Mouse (Mus musculus): ENCODE measurements around the gene Pphln1.

The Pphln1 gene

DNA sequence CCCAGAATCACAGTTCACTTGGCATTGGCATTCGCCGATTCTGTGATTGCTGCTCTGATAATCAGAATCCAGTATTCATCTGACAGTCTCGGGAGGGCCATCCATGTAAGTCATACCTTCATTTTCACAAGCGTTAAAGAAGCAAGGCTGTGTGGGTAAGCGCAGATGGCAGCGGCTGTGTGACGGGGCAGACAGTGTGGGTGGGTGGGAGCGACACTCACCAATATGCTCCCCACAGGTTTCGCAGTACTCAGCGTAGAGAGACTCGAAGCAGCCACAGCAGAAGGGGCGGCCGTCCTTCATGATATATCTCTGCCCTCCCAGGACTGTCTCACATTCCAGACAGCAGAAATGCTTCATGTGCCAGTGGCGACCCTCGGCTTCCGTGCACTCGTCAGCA, 106.7 kb downstream of the Pphln1 start:
- no peak for DNase-seq (ENCODE audit: low spot score)

DNA sequence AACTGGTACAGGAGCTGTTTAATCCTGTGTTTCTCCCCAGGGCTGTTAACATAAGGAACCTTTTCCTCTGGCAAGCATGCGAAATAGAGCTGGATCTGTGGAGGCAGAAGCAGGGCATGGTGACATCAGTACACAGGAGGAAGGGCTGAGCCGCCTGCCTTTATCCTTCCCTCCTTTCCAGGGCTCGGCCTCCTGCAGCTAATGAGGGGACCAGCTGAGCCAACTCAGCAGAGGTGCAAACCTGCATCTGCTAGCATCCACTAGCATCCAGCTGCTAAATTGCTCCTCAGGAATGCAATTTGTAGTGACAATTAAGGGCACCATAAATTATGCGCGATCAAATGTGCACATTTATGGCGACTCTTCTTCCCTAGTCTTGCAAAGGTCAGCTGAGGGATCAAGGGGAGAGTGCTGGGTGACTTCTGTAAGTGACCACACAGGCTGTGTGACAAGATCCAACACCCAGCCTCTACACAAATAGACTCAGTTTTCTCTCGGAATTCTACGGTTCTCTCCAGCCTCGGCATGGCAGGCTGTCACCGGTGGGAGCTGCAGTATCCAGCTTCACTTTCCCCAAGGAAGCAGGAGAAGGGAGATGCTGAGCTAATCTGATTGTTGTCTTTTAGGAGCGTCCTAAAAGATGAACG, 112.7 kb downstream of the Pphln1 start:
- DNase-seq (ENCODE audit: low spot score): peak; percentile 45

DNA sequence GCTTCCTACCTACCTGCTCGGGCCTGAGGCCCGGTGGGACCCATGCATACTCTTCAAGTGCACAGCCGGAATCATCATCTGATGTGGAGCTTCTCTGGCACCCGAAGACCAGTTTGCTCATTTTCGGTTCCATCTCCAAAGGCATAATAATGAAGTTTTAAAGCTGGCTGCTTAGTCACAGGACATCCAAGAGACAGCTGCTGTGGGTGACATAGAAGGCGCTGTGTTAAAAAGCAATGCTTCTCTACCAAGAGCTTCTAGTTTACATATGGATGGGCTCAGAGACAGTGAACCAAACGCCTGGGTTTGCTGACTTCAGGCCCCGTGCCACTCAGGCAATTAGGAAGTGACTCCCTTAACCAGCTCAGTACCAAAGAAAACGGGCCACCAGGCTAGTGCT, 114.3 kb downstream of the Pphln1 start:
- DNase-seq (ENCODE audit: low spot score): no peak

DNA sequence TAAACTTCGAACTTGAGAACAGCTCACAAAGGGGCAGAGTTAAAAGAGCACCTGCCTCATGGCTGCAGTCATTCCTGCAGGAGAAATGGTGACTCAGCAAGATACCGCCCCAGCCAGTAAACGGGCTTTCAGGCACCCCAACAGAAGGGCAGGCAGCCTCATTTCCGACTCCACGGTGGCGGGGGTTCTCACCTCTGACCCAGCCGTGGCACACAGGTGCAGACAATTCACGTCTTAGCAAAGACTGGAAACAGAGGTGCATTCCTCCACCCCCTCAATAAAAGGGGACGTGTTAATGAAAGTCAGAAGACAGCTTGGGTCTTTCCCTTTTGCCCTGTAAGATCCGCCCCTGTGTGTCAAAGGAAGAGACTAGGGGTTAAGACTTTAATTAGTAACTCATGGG, 115.8 kb downstream of the Pphln1 start:
- DNase-seq (ENCODE audit: low spot score): no peak

DNA sequence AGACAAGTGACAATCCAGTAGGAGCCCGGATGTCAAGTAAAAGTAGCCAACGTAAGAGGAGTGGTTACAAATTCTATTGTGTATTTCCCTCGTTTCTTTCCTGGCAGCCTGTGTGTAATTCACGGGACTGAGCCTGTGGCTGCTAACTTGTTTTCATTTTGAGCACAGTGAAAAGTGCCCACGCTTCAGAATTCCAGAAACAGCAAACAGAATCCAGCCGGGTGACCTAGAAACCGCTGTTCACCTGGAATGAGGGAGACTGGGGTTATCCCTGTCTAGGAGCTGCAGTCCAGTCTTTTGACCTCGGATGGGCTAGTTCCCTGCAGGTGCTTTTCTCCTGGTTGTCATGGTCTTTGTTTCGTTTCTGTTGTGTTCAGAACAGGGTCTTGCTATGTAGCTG, 117.2 kb downstream of the Pphln1 start:
- DNase-seq (ENCODE audit: low spot score): no peak

DNA sequence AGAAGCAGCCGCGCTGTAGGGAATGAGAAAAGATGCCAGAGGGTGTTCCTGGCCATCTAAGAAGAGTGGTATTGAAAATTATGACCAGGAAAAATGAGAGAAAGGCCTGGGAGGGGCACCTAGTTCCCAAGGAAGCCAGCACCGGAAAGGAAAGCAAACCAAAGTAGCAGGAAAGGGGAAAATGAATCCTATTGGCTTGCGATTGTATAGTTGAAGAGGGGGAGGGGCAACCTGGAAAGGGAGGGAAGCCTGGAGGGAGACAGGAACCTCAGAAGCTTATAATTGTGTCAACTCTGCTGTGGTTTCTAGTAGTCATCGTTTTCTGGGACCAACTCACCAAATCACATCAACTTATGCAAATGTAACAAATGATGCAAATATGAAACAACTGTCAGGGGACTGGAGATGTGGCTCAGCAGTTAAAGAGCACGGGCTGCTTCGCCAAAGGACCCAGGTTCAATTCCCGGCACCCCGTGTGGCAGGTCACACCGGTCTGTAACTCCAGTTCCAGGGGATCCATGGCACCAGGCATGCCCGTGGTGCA, 118.9 kb downstream of the Pphln1 start:
- DNase-seq (ENCODE audit: low spot score): no peak

DNA sequence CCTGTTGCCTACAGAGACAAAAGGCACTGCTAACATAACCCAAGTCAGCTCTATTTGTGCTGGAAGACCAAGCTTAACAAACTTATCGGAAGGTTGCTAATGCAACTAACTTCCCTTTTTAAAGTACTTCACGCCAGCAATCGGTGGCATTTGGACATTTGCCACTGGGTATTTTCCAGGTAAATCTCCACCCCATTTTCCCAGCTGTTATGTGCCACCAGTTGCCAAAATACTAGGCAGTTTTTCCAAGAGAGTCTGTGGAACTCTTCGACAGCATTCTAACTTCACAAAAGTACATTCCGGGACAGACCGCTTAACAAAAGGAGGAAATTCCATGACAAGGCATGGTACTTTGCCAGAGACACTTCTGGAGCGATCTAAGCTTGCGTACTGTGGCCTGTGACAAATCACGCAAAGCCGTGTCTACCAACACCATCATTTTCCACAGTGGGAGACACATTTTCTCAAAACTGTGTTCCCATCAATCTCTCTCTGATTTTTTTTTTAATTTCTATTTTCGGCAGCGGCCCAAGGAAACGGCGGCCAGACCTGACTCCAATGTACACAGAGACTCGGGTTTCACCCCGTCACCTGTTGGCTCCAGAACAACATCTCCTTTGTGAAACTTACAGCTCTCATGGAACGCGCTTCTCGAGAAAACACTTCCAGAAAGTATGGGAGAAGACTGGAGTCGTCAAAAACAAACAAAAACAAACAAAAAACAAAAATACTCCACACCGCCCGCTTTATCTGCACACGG, 120.2 kb downstream of the Pphln1 start:
- no peak for DNase-seq (ENCODE audit: low spot score)

DNA sequence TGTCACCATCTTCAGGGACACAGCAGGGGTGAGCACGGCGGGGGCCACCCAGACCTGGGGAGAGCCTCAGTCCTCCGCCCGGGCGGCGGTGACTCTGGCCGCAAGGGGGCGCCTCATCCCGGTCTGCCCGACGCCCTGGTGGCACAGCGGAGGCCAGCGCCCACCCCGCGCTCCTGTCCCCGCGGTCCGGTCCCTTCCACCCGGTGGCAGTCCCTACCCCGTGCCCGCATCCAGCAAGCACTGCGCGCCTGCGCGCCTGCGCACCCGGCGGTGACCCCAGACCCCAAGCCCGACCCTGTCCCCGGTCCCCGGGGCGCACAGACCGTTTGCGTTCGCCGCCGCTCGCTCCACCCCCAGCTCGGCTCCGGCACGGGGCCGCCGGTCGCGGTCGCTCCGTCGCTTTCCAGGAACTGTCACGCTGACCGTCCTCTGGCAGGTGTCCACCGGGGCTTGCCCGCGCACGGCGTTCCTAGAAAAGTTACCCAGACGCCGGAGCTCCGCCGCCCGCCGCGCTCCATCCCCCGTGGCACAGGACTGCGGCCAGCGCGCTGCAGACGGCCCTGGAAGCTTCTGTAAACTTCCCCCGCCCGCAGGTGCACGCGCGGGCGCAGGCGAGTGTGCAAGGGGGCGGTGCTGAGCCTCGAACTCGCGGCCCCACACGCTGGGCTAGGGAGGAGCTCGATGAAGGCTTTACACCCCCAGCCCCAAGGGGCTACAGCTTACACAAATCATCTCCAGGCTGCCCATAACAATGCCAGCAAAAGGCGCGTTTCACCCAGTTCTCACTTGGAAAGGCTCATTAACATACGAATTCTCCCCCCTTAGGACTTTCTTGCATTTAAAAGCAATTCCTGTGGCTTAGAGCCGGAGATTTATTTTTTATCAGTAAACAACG, 121.0 kb downstream of the Pphln1 start:
- peak; percentile 86 for DNase-seq (ENCODE audit: low spot score)

DNA sequence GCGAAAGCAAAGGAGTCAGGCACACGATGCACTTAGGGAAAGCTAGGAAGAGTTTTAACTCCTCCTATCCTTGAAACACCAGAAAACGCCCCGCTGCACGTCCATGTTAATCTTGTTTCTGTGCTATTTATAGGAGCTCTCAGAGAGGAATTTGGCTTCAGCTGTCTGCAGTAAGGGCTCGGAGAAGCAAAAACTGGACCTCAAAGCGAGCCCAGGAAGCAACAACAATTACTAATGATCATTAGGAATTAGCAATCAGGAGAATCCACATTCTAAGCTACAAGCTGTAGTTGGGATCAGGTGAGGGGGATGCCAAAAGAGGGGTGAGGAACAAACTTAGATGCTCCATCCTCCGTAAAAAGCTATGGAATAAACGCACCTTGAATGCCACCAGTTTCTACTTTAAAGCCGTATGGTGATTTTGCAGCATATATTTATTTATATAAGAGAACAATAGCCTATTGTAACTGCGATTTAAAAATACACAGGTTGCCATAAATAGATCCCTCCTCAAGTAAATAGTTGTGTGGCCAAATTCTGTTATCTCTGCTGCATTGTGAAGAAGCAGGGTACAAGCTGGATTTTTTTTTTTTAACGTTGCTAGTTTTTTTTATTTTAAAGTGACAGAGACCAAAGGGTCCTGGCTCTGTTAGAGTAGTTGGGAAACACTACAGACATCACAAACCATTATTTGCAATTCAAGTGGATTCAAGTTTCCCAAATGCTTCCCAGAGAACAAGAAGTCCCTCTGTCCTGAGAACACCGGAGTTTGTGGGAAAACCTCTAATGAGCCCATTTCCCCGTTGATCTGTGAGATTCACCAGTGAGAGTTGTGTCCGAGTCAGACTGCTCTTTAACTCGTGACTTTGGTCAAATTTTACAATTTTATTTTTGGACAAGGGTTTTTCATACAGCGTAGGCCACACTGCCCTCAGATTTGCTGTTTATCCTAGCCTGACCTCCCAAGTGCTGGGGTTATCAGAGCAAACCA, 122.0 kb downstream of the Pphln1 start:
- DNase-seq (ENCODE audit: low spot score): no peak

DNA sequence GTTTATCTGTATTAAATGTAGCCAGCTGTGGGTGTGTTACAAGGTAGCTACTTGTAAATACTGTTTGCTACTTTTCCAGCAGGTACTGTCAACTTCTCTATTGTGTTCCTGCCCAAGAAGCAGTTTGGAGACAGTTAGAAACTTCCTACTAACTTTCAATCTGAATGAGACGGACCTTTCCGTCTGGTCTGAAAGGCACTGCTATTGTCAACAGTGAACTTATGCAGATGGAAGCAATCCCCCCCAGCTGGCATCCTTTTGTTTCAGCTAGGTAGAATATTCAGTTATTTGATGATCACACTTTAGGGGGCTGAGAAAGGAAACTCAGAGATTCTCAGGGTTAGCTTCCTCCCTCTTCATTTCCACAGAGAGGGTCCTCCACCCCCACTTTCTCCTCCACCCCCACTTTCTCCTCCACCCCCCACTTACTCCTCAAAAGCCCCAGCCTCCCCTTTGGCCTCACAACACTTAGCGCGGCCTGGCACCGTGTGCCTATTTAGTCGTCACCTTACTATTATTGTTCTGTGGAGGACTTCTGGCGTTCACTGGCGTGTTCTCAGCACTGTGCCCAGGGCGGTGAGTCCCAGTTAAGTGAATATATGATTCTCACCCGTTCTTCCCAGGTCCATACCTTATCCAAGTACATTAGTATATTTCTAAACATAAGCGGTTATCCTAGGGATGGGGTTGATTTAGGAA, 123.1 kb downstream of the Pphln1 start:
- no peak for DNase-seq (ENCODE audit: low spot score)

DNA sequence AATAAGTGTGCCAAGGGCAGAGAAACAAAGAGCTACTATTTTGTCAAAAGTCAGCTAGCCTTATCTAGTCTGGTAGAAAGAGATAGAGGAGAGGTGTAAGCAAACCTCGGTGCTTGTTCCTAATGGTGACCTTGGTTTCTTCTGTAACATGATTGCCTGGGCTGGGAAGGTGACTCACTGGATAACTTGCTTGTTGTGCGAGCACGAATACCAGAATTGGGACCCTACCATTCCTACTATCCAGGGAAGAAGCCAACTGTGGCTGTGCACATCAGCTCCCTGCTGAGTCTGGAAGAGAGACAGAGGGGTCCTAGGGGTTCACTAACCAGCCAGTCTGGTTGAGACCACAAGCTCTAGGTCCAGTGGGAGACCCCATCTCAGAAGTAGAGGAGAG, 123.6 kb downstream of the Pphln1 start:
- no peak for DNase-seq (ENCODE audit: low spot score)

DNA sequence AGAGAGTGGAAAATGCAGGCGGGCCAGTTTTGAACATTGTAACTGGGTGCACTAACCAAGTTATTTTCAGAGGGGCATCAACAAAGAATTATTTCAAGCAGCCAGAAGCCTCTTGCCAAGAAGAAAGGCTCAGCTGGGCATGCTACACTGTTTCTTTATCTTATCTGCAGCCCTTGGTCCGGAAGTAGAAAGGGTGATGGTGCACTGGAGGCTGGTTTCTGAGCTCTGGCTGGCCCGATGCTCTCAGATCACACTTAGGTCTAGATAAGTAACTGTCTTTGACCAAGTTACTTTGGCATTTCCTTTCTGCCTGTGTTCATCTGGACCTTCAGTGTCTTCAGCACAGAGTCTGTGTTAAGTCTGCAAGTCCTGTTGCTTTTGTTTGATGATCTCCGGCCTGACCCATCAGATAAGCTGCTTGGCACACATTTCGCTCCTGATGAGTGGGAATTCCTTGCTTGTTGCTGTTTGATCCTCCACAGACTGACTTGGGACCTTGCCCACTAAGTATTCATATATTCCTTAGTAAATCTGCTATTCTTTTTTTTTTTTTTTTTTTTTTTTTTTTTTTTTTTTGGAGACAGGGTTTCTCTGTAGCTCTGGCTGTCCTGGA, 127.3 kb downstream of the Pphln1 start:
- DNase-seq (ENCODE audit: low spot score): no peak

DNA sequence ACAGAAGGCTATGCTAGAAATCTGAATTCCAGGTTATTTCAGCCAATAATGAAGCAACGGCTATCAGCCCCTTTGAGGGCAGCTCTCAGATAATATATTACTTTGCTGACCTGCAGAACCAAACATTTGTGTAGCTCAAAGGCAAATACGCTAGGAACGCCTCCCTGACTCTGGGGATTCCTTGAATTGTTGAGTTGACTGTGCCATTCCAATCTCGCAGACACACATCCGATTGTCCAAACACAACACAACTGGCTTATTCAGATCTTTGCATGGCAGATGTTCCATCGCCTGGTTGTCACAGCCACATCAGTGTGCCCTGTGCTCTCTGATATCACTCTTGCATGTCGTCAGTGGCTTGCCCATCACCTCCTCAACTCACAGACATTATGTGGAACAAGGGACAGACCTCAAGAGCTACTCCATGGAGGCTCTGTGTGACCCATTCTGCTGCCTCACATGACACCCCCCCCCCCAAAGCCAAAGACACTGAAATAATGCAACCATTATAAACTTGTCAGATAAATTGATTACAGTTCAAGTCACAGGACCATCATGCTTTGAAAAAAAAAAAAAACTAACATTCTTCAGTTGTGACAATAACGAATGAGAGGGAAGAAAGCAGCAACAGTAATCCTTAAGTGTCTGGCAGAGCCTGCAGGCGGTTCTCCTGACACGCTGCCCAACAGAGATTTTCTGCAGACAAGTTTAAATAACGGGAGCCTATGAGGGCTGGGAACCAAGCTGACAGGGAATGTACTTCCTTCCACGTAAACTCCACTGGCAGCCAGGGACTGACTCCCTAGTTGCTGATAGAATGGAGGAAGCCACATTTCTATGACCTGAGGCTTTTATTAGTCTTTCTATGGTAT, 131.9 kb downstream of the Pphln1 start:
- no peak for DNase-seq (ENCODE audit: low spot score)

DNA sequence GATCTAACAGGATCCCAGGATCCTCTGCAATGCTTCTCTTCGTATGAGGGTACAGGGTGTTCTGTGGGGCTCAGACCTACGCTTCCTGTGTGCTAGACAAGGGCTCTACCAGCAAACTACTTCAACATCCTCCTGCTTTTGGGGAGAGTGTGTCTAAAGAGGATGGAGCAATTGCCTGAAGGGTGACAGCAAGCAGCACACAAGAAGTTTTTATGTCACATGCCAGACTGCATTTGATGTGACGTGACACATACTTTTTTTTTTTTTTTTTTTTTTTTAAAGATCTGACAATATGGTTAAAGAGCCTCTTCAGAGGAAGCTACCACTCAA, 132.5 kb downstream of the Pphln1 start:
- no peak for DNase-seq (ENCODE audit: low spot score)

DNA sequence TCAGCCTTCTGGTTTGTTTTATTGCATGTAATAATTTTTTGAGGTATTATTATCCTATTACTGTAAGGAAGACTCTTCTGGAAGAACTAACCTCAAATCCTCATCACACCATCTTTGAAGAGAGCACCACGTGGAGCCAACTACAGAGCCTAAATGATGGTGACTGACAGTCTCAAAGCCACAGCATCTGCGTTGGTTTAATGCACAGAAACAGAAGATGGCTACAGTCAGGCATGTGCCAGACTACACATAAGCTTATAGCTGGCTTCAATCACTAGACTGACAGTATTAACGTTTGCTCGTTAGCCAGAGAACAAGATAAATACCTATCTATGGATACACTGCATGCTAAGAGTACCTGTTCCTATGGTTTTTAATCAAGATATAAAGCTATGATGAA, 138.0 kb downstream of the Pphln1 start:
- no peak for DNase-seq (ENCODE audit: low spot score)

DNA sequence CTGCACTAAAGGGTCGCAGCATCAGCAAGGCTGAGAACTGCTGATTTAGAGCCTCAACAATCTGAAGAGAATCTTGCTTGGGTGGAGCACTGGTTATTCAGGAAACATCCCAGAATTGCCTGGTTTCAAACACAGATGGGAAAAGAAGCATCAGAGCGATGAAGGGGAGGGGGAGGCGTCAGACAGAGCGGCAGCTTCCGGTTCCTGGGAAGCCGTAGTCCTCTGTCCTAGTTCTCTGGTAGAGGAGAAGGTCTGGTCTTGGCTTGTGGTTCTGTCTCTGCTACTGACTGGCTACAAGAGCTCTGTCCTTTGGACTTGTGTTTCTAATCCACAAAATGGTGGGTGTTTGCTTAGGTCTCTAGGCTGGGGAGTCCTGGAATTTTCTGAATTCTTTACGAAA, 139.6 kb downstream of the Pphln1 start:
- DNase-seq (ENCODE audit: low spot score): no peak

DNA sequence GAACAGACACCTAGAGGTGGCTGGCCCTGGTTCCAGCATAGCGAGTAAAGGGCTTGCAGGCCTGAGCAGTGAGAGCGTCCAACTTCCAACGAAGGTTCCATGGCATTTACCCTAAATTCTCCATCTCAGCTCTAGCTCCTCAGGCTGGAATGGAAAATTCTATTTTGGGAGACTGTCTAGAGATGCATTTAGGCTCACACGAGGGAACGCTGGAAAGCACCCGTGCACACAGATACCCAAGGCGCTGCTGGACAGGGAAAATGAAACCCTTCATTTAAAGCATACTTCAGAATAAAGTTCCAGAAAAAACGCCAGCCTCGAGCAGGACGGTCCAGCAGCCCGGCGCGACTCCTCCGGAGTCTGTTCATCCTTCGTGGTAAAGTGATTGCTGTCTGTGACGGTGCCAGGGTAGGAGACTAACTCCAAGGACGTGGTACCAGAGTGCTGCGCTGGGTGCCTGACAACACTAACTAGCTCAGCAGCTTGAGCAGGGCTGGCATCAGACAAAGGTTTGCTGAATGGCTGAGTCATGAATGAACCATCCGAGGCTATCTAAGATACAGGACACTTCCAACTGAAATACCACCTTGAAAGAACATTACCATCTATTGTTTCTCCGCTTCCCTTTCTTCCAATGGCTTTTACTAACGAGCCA, 140.5 kb downstream of the Pphln1 start:
- no peak for DNase-seq (ENCODE audit: low spot score)

DNA sequence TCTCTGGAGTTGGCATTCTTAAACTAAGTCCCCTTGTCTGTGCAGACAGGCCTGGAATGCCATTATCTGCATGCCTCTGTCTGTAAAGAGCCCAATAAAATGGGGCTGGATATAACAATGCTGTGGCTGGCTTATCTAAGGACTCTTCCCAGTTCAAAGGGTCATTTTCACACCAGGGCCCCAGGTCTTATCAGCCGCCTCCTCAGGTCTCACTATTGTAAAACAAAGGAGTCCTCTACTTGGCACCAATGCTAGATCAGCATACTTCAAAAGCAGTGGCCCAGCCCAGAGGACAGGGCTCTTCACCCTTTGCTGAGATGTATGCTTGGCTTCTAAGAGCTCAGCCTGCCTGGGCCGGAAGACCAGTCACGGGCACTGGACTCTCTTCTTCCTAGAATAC, 141.3 kb downstream of the Pphln1 start:
- no peak for DNase-seq (ENCODE audit: low spot score)

All from retina, embryonic 14.5 days (tissue).